Mouse (Mus musculus): ENCODE measurements around the gene Eloa. TPM values are rescaled to one million over a fixed set of nuclear protein-coding genes. Genes with fewer than 3 reads are reported as not detected.
"Not testable (repeated sequence)": the region's sequence is repeated elsewhere in the genome, so short reads cannot be mapped to it uniquely, and the experiment has no call there.

The Eloa gene
- total RNA-seq (2021) = 10 to 100 TPM; 50.2 to 51.4 TPM
- long read RNA-seq, experiment 1, full-length matches to known transcripts = 52 of 61 reads
- long read RNA-seq, experiment 1, partial matches to known transcripts = 9 of 61 reads
- long read RNA-seq, experiment 1, other reads (novel, unspliced or antisense) = 0 of 61 reads
- long read RNA-seq, experiment 2, full-length matches to known transcripts = 31 of 39 reads
- long read RNA-seq, experiment 2, partial matches to known transcripts = 8 of 39 reads
- long read RNA-seq, experiment 2, other reads (novel, unspliced or antisense) = 0 of 39 reads

DNA sequence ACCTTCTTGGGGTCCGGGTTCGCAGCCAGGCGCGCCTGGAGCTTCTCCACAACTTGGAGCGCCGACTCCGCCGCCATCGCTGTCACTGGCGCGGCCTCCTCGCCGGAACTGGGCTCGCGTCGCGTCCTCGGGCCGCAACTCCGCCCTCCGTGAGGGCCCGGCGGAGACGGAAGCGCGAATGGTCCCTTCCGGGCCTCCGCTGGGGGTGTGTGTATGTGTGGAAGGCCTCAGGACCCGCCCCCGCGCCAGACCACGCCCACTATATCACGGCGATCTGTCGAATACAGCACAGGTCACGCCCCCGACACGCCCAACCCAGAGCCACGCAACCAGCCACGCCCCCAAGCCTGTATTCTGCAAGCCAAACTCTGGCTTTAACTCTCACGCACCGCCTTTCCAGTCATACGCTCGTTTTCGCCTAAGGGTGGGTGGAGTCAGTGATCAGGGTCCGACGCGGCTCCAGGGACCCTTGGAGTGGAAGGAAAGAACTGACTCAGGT lies at the start of gene Eloa:
Gene Eloa, minus strand, starts transcription at position 215 of the 499 bp plus-strand sequence.
- DNase-seq = peak; percentile 100

DNA sequence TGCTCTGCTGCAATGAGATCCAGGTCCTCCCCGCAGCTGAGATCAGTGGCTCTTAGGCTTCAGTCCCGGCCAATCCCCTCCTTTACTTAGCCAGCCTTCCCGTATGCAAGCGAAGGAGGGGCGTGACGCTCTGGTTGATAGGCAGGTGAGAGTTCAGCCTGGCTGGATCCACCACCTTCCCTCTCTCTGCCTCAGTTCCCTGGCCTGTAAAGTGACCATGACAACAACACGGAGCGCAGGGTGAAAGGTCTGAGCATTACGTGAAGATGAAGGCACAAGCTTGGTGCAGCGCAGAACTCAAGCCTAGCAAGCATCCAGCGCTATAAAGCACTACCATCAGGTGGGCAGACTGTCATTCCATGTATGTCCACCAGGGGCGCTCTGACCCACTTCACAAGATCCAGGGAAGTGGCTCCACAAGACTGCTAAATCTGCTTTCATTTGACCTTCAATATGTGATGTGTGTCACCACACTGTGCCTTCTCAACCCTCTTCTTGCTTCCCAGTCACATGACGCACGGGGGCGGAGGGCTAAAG lies 49.7 kb upstream of the Eloa start:
- peak; percentile 81 for DNase-seq

DNA sequence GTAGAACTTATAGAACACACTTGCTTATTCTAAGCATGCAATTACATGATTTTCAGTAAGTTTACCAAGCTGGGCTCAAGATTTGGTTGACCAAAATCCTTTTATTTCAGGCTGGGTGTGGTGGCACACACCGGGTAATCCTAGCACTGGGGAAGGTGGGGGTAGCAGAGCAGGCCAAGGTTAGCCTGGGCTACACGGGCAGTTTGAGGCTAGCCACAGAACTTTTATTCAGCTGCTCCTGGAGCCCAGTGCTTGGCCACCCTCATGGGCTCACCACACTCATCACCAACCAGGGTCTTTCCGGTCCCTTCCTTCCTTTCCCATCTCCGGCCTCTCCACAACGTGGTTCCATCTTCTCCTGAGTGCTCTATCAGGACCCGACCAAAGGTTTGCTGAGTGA lies 49.0 kb upstream of the Eloa start:
- DNase-seq = no peak

DNA sequence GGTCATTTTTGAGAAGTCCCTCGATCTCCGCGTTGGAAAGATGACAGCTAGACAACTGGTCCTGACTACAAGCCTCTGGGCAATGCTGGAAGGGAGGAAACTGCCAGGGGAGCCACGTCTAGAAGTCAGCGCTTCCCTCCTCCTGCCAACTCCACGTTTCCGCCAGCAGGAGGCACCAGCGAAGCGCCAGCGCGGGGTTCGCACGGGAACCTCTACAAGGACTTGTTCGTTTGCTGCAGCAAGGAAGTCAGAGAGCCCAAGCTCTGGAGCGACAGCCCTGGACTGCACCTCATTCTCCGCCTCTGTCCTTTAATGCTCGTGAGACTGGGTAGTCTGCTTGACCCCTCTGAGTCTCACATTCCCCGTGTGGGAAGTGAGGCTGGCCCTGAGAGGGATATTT lies 48.4 kb upstream of the Eloa start:
- peak; percentile 86 for DNase-seq

DNA sequence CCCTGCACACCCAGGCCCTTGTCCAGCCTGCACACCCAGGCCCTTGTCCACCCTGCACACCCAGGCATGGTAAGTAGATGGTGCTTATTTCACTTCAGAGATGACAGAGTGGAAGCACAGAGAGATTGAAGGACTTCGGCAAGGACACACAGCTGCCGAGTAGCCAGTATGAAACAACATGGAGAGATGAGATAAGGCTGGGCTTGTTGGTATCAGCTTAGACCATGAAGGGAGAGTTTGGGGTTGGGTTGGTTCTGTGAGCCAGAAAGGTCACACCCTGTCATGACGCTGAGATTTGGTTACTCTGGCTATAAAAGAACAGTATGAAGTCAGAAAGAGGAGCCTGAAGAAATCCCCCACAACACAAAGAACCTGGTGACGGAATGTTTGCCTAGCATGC lies 47.8 kb upstream of the Eloa start:
- no peak for DNase-seq

- no peak for DNase-seq
Measured at GRCm38 (mm10) chr4:136063143-136063542, 41.6 kb upstream of the Eloa start.

DNA sequence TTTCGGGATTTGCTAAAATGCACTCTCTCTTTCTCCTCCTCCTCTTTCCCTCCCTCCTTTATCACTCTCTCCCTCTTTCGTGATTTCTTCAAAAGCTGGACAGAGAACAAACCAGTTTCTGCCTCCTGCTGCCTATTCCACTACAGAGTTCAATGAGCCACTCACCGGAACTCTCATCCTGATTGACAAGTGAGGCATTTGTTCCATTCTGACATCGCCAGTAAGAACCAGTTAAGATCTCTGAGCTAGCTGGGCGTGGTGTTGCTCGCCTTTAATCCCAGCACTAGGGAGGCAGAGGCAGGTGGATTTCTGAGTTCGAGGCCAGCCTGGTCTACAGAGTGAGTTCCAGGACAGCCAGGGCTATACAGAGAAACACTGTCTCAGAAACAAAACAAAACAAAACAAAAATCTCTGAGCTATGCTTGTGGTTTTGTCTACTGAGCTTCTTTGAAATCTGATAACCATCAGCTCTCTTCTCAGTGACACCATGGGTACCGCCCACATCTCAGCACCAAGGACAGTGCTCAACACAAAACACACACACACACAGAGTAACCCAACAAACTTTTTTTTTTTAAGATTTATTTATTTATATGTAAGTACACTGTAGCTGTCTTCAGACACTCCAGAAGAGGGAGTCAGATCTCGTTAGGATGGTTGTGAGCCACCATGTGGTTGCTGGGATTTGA lies 38.4 kb upstream of the Eloa start:
- DNase-seq = not testable (repeated sequence)

DNA sequence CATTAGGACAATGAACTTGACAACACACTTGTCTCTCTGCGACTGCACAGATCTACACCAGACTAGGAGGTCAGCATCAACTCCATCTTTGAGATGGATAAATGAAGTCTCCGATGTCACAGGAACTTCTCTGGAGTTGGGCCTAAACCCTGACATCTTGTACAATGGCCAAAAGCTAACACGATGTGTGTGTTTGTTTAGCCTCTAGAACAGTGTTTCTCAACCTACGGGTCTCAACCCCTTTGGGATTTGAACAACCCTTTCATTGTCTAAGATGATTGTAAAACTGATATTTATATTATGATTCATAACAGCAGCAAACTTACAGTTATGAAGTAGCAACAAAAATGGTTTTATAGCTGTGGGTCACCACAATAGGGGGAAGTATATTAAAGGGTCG lies 36.4 kb upstream of the Eloa start:
- no peak for DNase-seq

DNA sequence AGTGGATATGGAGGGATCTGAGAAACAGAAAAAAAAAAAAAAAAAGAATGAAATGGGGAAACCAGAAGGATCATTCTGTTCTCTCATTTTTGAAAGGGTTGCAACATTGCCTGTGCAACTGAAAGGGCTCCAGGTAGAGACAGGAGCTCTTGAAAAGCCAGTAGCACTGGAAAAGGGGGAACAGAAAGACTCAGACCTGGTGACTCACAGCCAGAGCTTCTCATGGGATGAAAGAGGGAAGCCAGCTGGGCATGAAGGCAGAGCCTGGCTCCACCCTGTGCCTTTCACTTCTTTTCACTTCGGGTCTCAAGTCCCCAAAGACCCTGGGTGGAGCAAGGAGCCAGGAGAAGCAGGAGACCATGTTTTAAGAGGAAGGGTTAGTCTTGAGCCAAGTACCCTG lies 34.5 kb upstream of the Eloa start:
- DNase-seq = no peak

DNA sequence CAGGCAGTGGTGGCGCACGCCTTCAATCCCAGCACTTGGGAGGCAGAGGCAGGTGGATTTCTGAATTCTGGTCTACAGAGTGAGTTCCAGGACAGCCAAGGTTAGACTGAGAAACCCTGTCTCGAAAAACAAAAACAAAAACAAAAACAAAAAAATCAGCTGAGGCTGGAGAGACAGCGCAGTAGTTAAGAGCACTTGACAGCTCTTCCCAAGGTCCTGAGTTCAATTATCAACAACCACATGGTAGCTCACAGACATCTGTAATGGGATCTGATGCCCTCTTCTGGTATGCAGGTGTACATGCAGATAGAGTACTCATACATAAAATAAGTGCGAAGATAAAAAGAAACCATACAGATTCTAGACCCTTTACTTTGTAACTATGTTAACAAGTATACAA lies 32.3 kb upstream of the Eloa start:
- DNase-seq = no peak

DNA sequence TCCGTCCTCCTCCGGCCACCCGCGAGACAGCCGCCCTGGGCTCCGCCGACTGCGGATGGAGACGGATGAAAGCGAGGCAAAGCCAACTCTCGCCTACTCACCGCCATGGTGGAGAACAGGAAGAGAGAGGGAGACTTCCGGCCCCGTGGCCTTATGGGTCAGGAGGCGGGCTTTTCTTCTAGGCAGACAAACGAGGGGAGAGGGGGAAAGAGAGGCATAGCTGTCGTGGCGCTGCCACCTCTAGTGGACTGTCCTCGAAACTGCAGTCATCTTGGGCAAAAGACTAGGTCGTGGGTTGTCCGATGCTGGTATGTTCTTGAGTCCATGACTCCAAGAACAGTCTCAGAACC lies 31.7 kb upstream of the Eloa start, which contains the start of gene Rpl11:
Gene Rpl11, minus strand, starts transcription at position 182 of the 350 bp plus-strand sequence.
- DNase-seq = peak; percentile 84

DNA sequence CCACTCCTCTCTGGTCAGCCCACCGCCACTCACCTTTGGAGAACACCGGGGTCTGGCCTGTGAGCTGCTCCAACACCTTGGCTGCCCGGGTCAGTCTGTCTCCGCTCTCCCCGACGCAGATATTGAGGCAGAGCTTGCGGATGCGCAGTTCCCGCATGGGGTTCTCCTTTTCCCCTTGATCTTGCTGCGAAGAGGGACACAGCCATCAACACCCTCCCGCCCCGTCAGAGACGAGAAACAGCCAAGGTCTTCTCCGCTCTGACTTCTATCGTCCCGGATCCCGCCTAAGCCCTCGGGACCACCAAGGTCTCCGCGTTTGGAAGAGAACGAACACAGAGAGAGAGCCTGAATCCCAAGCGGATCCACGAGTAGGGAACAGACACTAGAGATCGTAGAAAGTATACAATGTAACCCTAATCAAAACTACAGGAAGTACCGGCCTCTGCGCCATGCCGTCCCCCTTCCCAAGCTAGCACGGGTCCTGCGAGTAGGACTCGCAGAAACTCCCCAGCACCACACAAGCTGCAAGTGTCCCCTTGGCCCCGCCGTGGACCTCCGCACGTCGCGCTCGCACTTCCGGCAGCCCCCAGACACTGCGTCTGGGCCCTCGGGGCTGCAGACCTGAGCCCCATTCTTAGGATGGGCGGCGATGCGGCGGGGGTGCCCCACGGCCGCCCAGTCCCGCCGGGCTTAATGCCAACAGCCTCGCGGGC lies 31.1 kb upstream of the Eloa start:
- no peak for DNase-seq

DNA sequence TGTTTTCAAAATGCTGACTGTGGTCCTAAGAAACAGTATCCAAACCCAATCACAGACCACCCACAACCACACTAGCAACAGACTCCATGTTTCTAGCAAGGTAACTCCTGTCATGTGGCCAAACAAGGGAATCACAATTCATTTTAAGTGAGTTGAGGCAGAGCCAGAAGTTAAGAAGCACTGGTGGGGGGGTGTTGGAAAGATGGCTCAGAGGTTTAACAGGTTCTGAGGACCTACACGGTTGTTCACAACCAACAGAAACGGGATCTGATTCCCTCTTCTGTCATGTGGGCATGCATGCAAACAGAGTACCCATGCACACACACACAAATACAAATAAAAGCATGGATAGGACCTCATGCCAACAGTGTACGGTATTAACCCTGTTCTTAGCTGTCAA lies 30.5 kb upstream of the Eloa start:
- DNase-seq = no peak

- DNase-seq = no peak
Measured at GRCm38 (mm10) chr4:136050226-136050625, 28.7 kb upstream of the Eloa start.

GRCm38 (mm10) chr4:136048291-136049032 lies 26.9 kb upstream of the Eloa start:
- DNase-seq = no peak

DNA sequence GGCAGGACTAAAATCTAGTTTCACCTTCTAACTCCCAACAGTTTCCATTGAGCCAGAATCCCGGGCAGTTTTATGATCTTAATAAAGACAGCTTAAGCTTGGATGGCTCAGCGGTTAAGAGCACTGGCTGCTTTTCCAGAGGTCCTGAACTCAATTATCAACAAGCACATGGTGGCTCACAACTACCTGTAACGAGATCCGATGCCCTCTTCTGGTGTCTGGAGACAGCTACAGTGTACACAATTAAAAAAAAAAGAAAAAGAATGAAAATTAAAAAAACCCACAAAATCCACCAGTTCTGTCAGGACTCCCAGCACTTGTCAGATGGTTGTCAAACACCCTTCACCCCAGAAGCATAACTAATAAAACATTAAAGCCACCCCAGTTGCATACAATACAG lies 26.1 kb upstream of the Eloa start:
- DNase-seq = no peak

DNA sequence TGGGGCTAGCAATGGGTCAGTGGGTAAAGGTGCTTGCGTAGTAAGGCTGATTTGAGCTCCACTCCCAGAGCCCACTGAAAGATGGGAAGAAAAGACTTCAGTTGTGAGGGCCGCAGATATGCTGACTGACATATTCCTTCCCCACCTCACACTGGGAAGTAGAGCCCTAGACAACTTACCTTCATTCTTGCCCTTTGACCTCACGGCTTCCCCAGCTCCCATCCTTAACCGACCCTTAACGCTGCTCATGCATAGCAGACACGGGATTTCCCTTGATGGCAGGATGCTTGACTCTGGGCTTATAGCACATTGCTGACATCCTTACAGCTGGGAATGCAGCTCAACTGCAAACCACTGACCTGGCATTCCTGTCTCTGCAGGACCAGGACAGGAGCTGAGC lies 25.3 kb upstream of the Eloa start:
- DNase-seq = no peak

GRCm38 (mm10) chr4:136045091-136045490 lies 23.5 kb upstream of the Eloa start:
- no peak for DNase-seq

DNA sequence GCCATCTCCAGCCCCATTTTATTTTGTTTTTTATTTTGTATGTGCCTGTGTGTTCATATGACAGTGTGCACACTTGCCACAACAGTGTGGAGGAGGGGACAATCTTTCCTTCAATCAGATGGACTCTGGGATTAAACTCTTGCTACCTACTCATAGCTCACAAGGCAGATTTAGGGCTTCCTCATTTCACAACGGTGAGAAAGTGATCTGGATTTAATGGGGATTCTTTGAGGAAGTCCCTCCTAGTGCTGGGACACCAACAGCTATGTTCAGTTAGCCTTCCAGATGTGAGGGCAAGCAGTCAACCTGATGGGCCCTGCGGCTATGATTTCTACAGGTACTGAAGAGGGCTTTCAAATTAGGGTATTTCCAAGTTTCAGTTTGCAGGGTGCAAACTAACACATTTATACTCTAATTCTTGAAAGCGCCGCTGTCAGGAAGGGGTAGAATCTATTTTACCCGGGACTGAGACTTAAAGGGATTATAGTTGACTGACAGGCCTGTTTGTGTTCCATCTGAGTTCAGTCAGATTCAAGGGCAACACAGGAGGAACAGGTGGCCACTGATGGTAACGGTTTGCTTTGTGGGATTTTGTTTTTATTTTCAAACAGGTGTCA lies 22.3 kb upstream of the Eloa start:
- DNase-seq = no peak

DNA sequence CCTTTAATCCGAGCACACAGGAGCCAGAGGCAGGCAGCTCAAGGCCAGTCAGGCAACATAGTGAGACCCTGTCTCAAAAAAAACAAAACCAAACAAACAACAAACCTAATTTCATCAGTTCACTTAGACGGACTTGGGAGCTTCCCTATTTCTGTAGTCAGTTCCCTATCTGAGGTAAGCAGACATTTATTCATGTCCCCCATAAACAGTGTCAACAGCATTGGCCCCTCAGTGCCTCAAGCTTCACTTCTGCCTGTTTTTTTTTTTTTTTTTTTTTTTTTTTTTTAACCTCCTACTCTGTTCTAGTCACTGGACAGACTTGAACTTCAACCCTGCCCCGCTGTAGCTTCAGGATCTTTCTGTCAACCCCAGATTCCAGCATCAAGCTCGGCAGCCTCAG lies 13.5 kb upstream of the Eloa start:
- DNase-seq = no peak

- no peak for DNase-seq
Measured at GRCm38 (mm10) chr4:136033231-136033630, 11.7 kb upstream of the Eloa start.
